Mouse (Mus musculus): ENCODE results near the gene Dok3. TPM values are rescaled to one million over a fixed set of nuclear protein-coding genes. Genes with fewer than 3 reads are reported as not detected.
A peak's percentile ranks its signal among the peaks of the same experiment; 100 is the strongest.

The Dok3 gene
- total and polyA plus RNA-seq, 3 experiments = 9.0 to 38.4 (median 30.3) TPM

- DNase-seq (ENCODE audit: extremely low read depth) = peak; percentile 37
- Histone ChIP-seq H3K27ac (ENCODE audit: insufficient read depth, low read depth) (no peak overlapping the region), H3K27me3 (replicated peaks) (no peaks in the 10 kb centered on the region), H3K36me3 (replicated peaks in 1 of 2; ENCODE audit: control insufficient read depth in 1 of 2, insufficient read depth in 1 of 2, low read length in 1 of 2) (peaks cover 52 to 55% of the 10 kb centered on the region in 2 experiments), H3K79me2 (replicated peaks; ENCODE audit: control insufficient read depth, extremely low read depth, insufficient read depth, poor library complexity, severe bottlenecking) (peaks cover 2% of the 10 kb centered on the region; the same call in 1 of the 2 replicates), H3K9me3 (replicated peaks; ENCODE audit: low read length) (peaks cover under 1% of the 10 kb centered on the region), H3K4me3 (replicated peaks in 1 of 3; ENCODE audit: low read depth in 2 of 3, low read length in 2 of 3, poor library complexity in 1 of 3) (no peak overlapping the region), H3K4me2 (ENCODE audit: insufficient read depth, low read depth, poor library complexity, severe bottlenecking) (no peak overlapping the region), H3K9ac (ENCODE audit: insufficient read depth, low read depth) (no peak overlapping the region), H3K4me1 (ENCODE audit: control insufficient read depth in 1 of 2, insufficient read depth in 2 of 2) (peaks cover 32 to 49% of the 10 kb centered on the region in 2 experiments)
- dilution Hi-C loops (cut with MboI; ENCODE audit: extremely low pct_ligation_motif_present, extremely low pct_unique_long_range_greater_than_20kb, low sequenced_read_pairs) (no loop called here), in situ Hi-C loops (cut with MboI; ENCODE audit: low pct_ligation_motif_present, low pct_unique_long_range_greater_than_20kb, low sequenced_read_pairs) (no loop called here)
- TF ChIP-seq NELFE (IDR thresholded peaks at IDR 0.05; ENCODE audit: low read depth, low read length) (no peak), USF2 (conservative IDR thresholded peaks at IDR 0.05; ENCODE audit: low read depth, low read length) (peak; percentile 25), BHLHE40 (IDR thresholded peaks at IDR 0.05; ENCODE audit: low read depth, low read length) (peak; percentile 45; the same call in 1 of the 2 replicates), TBP (conservative IDR thresholded peaks at IDR 0.05; ENCODE audit: low read depth, low read length) (no peak), ZNF384 (IDR thresholded peaks at IDR 0.05; ENCODE audit: low read depth, low read length) (peak; percentile 62), ELF1 (IDR thresholded peaks at IDR 0.05; ENCODE audit: low read depth, low read length) (no peak), MXI1 (IDR thresholded peaks at IDR 0.05; ENCODE audit: low read depth, low read length) (no peak), USF1 (IDR thresholded peaks at IDR 0.05; ENCODE audit: low read depth, low read length) (peak; percentile 41), ETS1 (conservative IDR thresholded peaks at IDR 0.05; ENCODE audit: low read depth, low read length) (0 out of 2 replicates have a peak, but pooled peaks have one; percentile 10)
Observed at GRCm38 (mm10) chr13:55525733-55526553, 3.2 kb downstream of the Dok3 start.

GRCm38 (mm10) chr13:55523951-55524600, 5.0 kb downstream of the Dok3 start:
- in situ Hi-C loops (cut with MboI; ENCODE audit: low pct_ligation_motif_present, low pct_unique_long_range_greater_than_20kb, low sequenced_read_pairs) (loop anchor here (5.0 kb wide), 1 partner anchor 117 kb away; no protein-coding TSS in a partner anchor), dilution Hi-C loops (cut with MboI; ENCODE audit: extremely low pct_ligation_motif_present, extremely low pct_unique_long_range_greater_than_20kb, low sequenced_read_pairs) (no loop called here)
- Histone ChIP-seq H3K9ac (ENCODE audit: insufficient read depth, low read depth) (no peak overlapping the region), H3K27ac (ENCODE audit: insufficient read depth, low read depth) (no peak overlapping the region), H3K4me3 (replicated peaks in 1 of 3; ENCODE audit: low read depth in 2 of 3, low read length in 2 of 3, poor library complexity in 1 of 3) (no peak overlapping the region), H3K4me1 (ENCODE audit: control insufficient read depth in 1 of 2, insufficient read depth in 2 of 2) (peaks cover 17 to 42% of the 10 kb centered on the region in 2 experiments), H3K79me2 (replicated peaks; ENCODE audit: control insufficient read depth, extremely low read depth, insufficient read depth, poor library complexity, severe bottlenecking) (peaks cover 2% of the 10 kb centered on the region; the same call in 1 of the 2 replicates), H3K27me3 (replicated peaks) (no peaks in the 10 kb centered on the region), H3K4me2 (ENCODE audit: insufficient read depth, low read depth, poor library complexity, severe bottlenecking) (no peak overlapping the region), H3K36me3 (replicated peaks in 1 of 2; ENCODE audit: control insufficient read depth in 1 of 2, insufficient read depth in 1 of 2, low read length in 1 of 2) (peaks cover 37 to 43% of the 10 kb centered on the region in 2 experiments), H3K9me3 (replicated peaks; ENCODE audit: low read length) (peaks cover 8% of the 10 kb centered on the region)
- TF ChIP-seq SMC3 (IDR thresholded peaks at IDR 0.05; ENCODE audit: low read depth, low read length) = no peak
- TF ChIP-seq MAZ (IDR thresholded peaks at IDR 0.05; ENCODE audit: low read depth, low read length) = no peak
- no peak for TF ChIP-seq RCOR1 (conservative IDR thresholded peaks at IDR 0.05; ENCODE audit: low read depth, low read length)
- TF ChIP-seq ELF1 (IDR thresholded peaks at IDR 0.05; ENCODE audit: low read depth, low read length) = no peak
- no peak for TF ChIP-seq GABPA (IDR thresholded peaks at IDR 0.05; ENCODE audit: insufficient replicate concordance, low read depth, low read length)
- no peak for TF ChIP-seq MEF2A (IDR thresholded peaks at IDR 0.05; ENCODE audit: borderline replicate concordance, low read depth, low read length)
- no peak for TF ChIP-seq JUN (IDR thresholded peaks at IDR 0.05; ENCODE audit: insufficient read depth, low read depth, low read length)
- no peak for TF ChIP-seq PAX5 (IDR thresholded peaks at IDR 0.05; ENCODE audit: low read length)
- no peak for DNase-seq (ENCODE audit: extremely low read depth)

Measured in CH12.LX (cell line).